Mouse (Mus musculus) midbrain, embryonic 15.5 days (tissue): ENCODE measurements at regions not wholly inside any gene's neighbourhood (a gene's known extent, or its start where the extent isn't known, plus 50 kb on each side); places are given as distances from the start of the nearest gene placed in this dataset.

Source experiments
- ATAC-seq: fragments of 200-750 bp; cut with Nextera tagmentation; replicated peaks from 2 replicates; pipeline ENCODE4 v1.8.0; 2017; ENCODE audit warnings: moderate TSS enrichment
- H3K27ac ChIP-seq: fragments of 300-500 bp; sonication (generic); 2 replicates; pipeline ENCODE4 v1.5.1; 2015; ENCODE audit warnings: mild to moderate bottlenecking, inconsistent platforms
- H3K27me3 ChIP-seq: fragments of 300-500 bp; sonication (generic); replicated peaks from 2 replicates; pipeline ENCODE4 v1.6.1; 2015; ENCODE audit warnings: inconsistent platforms
- H3K36me3 ChIP-seq: fragments of 300-500 bp; sonication (generic); replicated peaks from 2 replicates; pipeline ENCODE4 v1.6.1; 2015; ENCODE audit warnings: inconsistent platforms
- H3K4me1 ChIP-seq: fragments of 300-500 bp; sonication (generic); 2 replicates; pipeline ENCODE4 v1.6.1; 2015; ENCODE audit warnings: inconsistent platforms
- H3K4me2 ChIP-seq: fragments of 300-500 bp; sonication (generic); 2 replicates; pipeline ENCODE4 v1.6.1; 2015; ENCODE audit warnings: inconsistent platforms, mild to moderate bottlenecking, moderate library complexity
- H3K4me3 ChIP-seq: fragments of 300-500 bp; sonication (generic); 2 replicates; pipeline ENCODE4 v1.5.1; 2015; ENCODE audit warnings: mild to moderate bottlenecking, inconsistent platforms
- H3K9ac ChIP-seq: fragments of 300-500 bp; sonication (generic); 2 replicates; pipeline ENCODE4 v1.6.1; 2015; ENCODE audit warnings: mild to moderate bottlenecking, inconsistent platforms
- H3K9me3 ChIP-seq: fragments of 300-500 bp; sonication (generic); 2 replicates; pipeline ENCODE4 v1.6.1; 2016; ENCODE audit warnings: inconsistent platforms
- WGBS: fragments of 180-500 bp; shearing (Covaris S2); methylation state at CpG from one replicate; pipeline ENCODE4 v1.1.7; 2015; ENCODE audit warnings: mixed read lengths; 5-methylcytosine and 5-hydroxymethylcytosine counted together

GRCm38 (mm10) chr4:105924781-105925382, 135.2 kb downstream of the Gm12728 start:
- Histone ChIP-seq H3K4me3 (no peak overlapping the region), H3K9ac (no peak overlapping the region), H3K27me3 (no peaks in the 10 kb centered on the region), H3K27ac (no peak overlapping the region), H3K4me2 (no peak overlapping the region), H3K4me1 (no peaks in the 10 kb centered on the region), H3K9me3 (no peaks in the 10 kb centered on the region), H3K36me3 (no peaks in the 10 kb centered on the region)
- WGBS: 82% methylated on average over 6 of the region's 6 CpGs
- ATAC-seq: no peak

DNA sequence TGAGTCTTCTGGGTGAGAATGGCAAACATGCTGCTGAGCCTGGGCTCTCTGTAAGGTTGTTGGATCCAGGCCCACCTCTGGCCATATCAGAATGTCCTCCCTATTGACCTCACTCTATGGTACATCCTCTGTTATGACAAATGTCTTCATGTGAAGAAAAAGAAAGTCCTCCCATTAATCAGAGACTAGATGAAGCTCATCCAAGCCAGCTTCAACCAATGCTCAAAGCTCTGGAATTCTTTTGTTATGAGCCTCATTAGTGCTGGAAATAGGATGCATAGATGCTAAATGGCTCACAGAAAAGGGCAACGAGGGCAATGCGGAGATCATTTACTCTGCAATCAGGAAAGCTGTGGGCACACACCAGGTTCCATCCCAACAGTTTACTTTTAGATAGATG, 135.8 kb downstream of the Gm12728 start:
- H3K36me3 ChIP-seq: no peaks in the 10 kb centered on the region
- WGBS: 87% methylated on average over 2 of the region's 2 CpGs

GRCm38 (mm10) chr4:105929658-105930057, 140.0 kb downstream of the Gm12728 start:
- no peak overlapping the region for H3K9ac ChIP-seq
- ATAC-seq: no peak
- H3K27me3 ChIP-seq: no peaks in the 10 kb centered on the region
- no peaks in the 10 kb centered on the region for H3K4me1 ChIP-seq
- H3K9me3 ChIP-seq: no peaks in the 10 kb centered on the region
- no peak overlapping the region for H3K4me2 ChIP-seq
- no peak overlapping the region for H3K4me3 ChIP-seq
- WGBS: 96% methylated on average over 10 of the region's 10 CpGs
- no peak overlapping the region for H3K27ac ChIP-seq
- no peaks in the 10 kb centered on the region for H3K36me3 ChIP-seq

More for the DNA sequence above, 135.8 kb downstream of the Gm12728 start:
- no peak overlapping the region for H3K27ac ChIP-seq
- no peak overlapping the region for H3K4me2 ChIP-seq
- H3K9ac ChIP-seq: no peak overlapping the region
- H3K27me3 ChIP-seq: no peaks in the 10 kb centered on the region
- no peak overlapping the region for H3K4me3 ChIP-seq
- ATAC-seq: no peak
- no peaks in the 10 kb centered on the region for H3K9me3 ChIP-seq
- no peaks in the 10 kb centered on the region for H3K4me1 ChIP-seq

DNA sequence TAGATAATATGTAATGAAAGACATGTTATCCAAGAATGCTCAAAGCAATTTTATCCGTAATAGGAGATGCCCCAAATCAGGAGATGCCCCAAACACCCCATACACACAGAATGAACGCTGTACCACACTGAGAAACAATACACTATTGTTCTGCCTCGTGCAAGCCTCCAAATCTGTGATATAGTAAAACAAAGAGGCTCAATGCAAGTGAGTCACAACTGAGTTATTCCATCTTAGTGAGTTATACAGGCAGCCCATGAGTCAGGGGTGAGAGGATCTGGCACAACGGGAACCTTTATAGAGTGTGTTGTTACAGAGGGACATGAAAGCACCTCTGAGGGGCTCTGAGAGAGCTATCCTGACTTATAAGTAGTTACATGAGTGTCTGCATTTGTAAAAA, 145.3 kb downstream of the Gm12728 start:
- no peaks in the 10 kb centered on the region for H3K9me3 ChIP-seq
- no peak overlapping the region for H3K9ac ChIP-seq
- no peak overlapping the region for H3K4me2 ChIP-seq
- no peak overlapping the region for H3K27ac ChIP-seq
- 60% methylated on average over 4 of the region's 4 CpGs for WGBS
- no peak overlapping the region for H3K4me3 ChIP-seq
- no peak for ATAC-seq
- no peaks in the 10 kb centered on the region for H3K36me3 ChIP-seq
- no peaks in the 10 kb centered on the region for H3K4me1 ChIP-seq
- H3K27me3 ChIP-seq: no peaks in the 10 kb centered on the region

DNA sequence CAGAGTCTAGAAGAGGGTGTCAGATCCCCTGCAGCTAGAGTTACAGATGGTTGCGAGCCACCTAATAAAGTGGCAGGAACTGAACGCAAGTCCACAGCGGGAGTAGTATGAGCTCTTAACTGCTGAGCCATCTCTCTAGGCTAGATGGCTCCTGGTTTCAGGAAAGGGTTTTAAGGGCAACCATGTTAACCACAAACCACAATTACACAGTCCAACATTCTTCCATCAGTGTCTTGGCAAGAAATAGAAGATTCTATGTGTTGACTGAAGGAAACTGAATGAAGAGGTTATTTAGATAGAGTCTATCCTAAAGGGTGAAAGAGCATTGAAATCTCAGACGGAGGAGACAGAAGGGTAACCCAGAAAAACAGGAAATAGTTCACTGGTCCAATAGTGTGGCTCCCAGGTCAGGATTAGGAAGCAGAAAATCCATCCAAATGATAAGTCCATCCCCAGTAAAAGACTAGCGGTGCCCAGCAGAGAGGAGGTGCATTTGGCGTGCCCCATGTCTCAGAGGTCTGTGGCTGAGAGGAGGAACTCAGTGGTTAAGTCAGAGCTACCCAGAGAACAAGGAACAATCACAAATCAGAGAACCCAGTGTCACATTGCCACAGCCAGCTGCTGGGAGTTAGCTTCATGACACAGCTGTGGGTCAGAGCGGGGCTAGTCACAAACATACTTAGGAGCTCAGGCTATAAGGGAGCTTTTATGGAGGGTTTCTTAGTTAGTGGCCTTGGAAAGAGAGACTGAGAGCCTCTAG, 147.3 kb downstream of the Gm12728 start:
- H3K4me1 ChIP-seq: no peaks in the 10 kb centered on the region
- WGBS: 95% methylated on average over 7 of the region's 7 CpGs
- H3K27me3 ChIP-seq: no peaks in the 10 kb centered on the region
- no peak for ATAC-seq
- no peak overlapping the region for H3K4me2 ChIP-seq
- H3K9me3 ChIP-seq: no peaks in the 10 kb centered on the region
- no peak overlapping the region for H3K27ac ChIP-seq
- H3K36me3 ChIP-seq: no peaks in the 10 kb centered on the region
- no peak overlapping the region for H3K4me3 ChIP-seq
- no peak overlapping the region for H3K9ac ChIP-seq

DNA sequence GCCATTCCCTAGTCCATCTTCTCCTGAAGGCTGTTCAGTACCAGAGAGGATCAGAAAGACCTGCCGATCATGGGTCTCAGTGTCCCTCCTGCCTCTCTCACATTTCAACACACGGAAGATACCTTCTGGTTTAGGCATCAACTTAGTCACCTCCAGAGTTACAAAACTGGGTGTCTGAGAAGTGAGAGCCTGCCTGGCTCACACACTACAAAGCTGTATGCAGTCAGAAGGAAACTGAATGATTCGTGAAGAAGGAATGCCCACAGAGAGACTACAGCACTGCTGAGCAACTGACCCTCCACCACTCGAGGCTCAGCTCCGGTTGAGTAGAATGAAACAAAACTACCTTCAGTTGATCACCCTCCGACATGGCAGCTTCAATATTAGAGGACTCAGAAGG, 147.9 kb downstream of the Gm12728 start:
- 82% methylated on average over 6 of the region's 6 CpGs for whole genome bisulfite sequencing
- Histone ChIP-seq H3K27me3 (no peaks in the 10 kb centered on the region), H3K4me1 (no peaks in the 10 kb centered on the region), H3K9me3 (no peaks in the 10 kb centered on the region), H3K27ac (no peak overlapping the region), H3K4me2 (no peak overlapping the region), H3K4me3 (no peak overlapping the region), H3K9ac (no peak overlapping the region), H3K36me3 (no peaks in the 10 kb centered on the region)
- ATAC-seq: no peak

DNA sequence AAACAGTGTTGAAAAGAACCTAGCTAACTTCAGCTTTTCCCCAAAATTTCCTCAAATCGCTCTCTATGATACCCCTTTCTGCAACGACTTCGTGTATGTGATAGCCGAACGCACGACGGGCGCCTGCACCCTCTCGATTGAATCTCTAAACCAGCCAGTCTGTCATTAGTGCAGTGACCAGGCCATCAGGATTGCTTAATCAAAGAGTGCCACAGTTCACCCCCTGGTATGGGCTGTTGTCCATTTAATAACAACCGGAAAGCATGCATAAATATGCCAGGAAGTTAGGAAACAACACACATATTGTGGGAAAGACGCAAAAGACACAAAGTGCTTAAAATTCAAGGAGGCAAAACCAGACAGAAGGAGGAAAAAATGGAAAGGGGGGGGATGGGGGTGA, 149.2 kb downstream of the Gm12728 start:
- Histone ChIP-seq H3K4me2 (no peak overlapping the region), H3K4me3 (no peak overlapping the region), H3K36me3 (no peaks in the 10 kb centered on the region), H3K27ac (no peak overlapping the region), H3K9ac (no peak overlapping the region), H3K9me3 (no peaks in the 10 kb centered on the region), H3K4me1 (no peaks in the 10 kb centered on the region), H3K27me3 (no peaks in the 10 kb centered on the region)
- ATAC-seq: no peak
- 84% methylated on average over 11 of the region's 11 CpGs for WGBS

DNA sequence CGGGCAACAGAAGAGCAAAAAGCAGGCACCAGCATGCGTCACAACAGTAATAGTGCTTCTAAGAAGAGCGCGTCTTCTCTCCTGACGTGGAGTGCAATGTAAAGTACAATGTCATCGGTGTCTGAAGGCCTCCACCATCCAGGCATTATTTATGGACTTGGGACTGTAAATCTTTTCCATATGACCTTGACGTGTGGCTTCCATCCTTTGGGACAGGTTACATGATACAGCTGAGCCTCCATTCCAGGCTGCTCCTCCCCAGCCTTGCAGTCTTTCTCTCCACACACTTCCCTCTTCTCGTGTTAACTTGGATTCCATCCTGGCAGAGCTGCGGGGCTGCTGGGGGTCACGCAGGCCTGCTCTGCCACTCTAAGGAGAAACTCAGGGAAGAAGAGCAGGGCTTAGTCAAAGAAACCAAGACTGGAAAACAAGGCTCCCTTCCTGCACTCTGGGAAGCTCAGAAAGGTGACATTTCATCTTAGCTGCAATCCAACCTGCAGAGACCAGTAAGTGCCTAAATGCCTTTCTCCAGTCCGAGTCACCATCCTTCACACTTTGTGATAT, 150.0 kb downstream of the Gm12728 start:
- Histone ChIP-seq H3K4me2 (no peak overlapping the region), H3K27me3 (no peaks in the 10 kb centered on the region), H3K9ac (no peak overlapping the region), H3K9me3 (no peaks in the 10 kb centered on the region), H3K36me3 (no peaks in the 10 kb centered on the region), H3K27ac (no peak overlapping the region), H3K4me1 (no peaks in the 10 kb centered on the region), H3K4me3 (no peak overlapping the region)
- ATAC-seq: no peak
- whole genome bisulfite sequencing: 91% methylated on average over 11 of the region's 11 CpGs

DNA sequence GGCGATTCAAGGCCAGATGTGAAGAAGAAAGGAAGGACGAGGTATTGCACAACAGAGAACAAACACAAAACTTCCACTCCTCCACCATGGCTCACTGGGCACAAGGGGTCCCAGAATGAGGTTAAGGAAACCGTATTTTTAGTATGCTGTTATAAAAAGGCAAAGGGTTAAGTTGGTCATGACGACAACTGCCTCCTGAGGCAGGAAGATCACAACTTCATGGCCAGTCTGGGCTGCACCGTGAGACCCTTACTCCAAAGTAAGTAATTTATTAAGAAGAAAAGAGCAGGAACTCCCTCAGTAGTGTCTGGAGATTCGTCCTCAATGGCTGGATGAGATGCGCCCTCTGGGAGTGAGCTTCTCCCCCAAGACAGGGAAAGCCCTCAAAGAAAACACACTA, 151.2 kb downstream of the Gm12728 start:
- Histone ChIP-seq H3K36me3 (no peaks in the 10 kb centered on the region), H3K27me3 (no peaks in the 10 kb centered on the region), H3K9ac (no peak overlapping the region), H3K9me3 (no peaks in the 10 kb centered on the region), H3K27ac (no peak overlapping the region), H3K4me2 (no peak overlapping the region), H3K4me3 (no peak overlapping the region), H3K4me1 (no peaks in the 10 kb centered on the region)
- 88% methylated on average over 7 of the region's 7 CpGs for WGBS
- ATAC-seq: no peak

GRCm38 (mm10) chr4:105941785-105942184, 152.1 kb downstream of the Gm12728 start:
- H3K4me2 ChIP-seq: no peak overlapping the region
- ATAC-seq: no peak
- H3K4me3 ChIP-seq: no peak overlapping the region
- no peaks in the 10 kb centered on the region for H3K36me3 ChIP-seq
- no peak overlapping the region for H3K9ac ChIP-seq
- 47% methylated on average over 7 of the region's 7 CpGs for WGBS
- H3K27ac ChIP-seq: no peak overlapping the region
- H3K4me1 ChIP-seq: no peaks in the 10 kb centered on the region
- no peaks in the 10 kb centered on the region for H3K9me3 ChIP-seq
- H3K27me3 ChIP-seq: no peaks in the 10 kb centered on the region

GRCm38 (mm10) chr4:105944962-105945361, 155.3 kb downstream of the Gm12728 start:
- ATAC-seq: no peak
- no peak overlapping the region for H3K4me2 ChIP-seq
- WGBS: 75% methylated on average over 5 of the region's 5 CpGs
- no peaks in the 10 kb centered on the region for H3K36me3 ChIP-seq
- H3K27ac ChIP-seq: no peak overlapping the region
- H3K9ac ChIP-seq: no peak overlapping the region
- H3K9me3 ChIP-seq: no peaks in the 10 kb centered on the region
- no peak overlapping the region for H3K4me3 ChIP-seq
- H3K4me1 ChIP-seq: no peaks in the 10 kb centered on the region
- H3K27me3 ChIP-seq: no peaks in the 10 kb centered on the region

DNA sequence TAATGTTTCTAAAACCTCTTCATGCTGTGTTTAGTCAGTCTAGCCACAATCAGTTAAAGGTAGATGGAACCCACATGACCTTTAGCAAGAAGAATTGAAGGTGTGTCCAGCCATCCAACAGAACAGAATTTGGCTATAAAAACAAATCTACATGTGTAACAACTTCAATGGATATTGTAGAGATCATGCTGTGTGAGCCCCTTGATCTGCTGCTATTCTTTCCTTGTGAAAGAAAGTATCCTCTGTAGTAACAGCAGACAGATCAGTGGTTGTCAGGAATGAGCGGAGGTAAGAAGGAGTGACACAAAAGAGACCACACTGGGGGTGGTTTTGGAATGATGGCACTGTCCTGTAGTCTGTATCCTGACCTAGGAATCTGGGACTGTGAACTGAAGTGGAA, 156.3 kb downstream of the Gm12728 start:
- no peaks in the 10 kb centered on the region for H3K27me3 ChIP-seq
- no peak overlapping the region for H3K4me3 ChIP-seq
- no peak overlapping the region for H3K27ac ChIP-seq
- WGBS: 43% methylated on average over 1 of the region's 1 CpGs
- ATAC-seq: no peak
- no peaks in the 10 kb centered on the region for H3K4me1 ChIP-seq
- H3K9ac ChIP-seq: no peak overlapping the region
- no peak overlapping the region for H3K4me2 ChIP-seq
- no peaks in the 10 kb centered on the region for H3K9me3 ChIP-seq
- no peaks in the 10 kb centered on the region for H3K36me3 ChIP-seq

DNA sequence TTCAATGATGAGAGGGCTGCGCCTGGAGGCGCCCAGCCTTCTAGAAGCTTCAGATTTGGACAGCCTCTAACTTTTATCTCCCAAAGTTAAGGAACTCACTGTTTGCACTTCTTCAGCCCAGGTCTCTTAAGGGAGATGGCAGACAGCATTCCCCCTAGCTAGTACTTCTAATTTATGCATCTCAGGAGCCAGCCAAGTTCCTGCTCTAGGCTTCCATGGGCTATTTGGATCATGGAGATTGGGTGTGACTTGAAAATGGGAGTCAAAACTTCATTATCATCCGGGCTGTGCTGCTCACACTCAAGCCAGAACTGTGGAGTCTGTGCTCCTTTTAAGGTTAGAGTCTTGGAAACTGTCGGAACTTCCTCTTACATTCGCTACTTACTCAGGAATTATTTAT, 158.7 kb downstream of the Gm12728 start:
- Histone ChIP-seq H3K9ac (no peak overlapping the region), H3K4me1 (no peaks in the 10 kb centered on the region), H3K4me3 (no peak overlapping the region), H3K27me3 (no peaks in the 10 kb centered on the region), H3K36me3 (no peaks in the 10 kb centered on the region), H3K9me3 (no peaks in the 10 kb centered on the region), H3K4me2 (no peak overlapping the region), H3K27ac (no peak overlapping the region)
- no peak for ATAC-seq
- WGBS: 85% methylated on average over 5 of the region's 5 CpGs
